Mouse (Mus musculus) limb, embryonic 14.5 days (tissue): ENCODE data around the gene Gm28635. TPM values are rescaled to one million over a fixed set of nuclear protein-coding genes. Genes with fewer than 3 reads are reported as not detected.

ENCODE experiments used
- ATAC-seq: fragments of 200-750 bp; cut with Nextera tagmentation; 2 replicates; pipeline ENCODE4 v1.8.0; 2017; ENCODE audit warnings: low read depth, moderate number of reproducible peaks, moderate TSS enrichment; ENCODE audit not compliant: low FRiP score
- DNase-seq: peaks from one replicate; pipeline ENCODE4 v3.0.0-alpha.2; 2015; ENCODE audit warnings: low spot score
- H3K27ac ChIP-seq: fragments of 300-500 bp; sonication (generic); replicated peaks from 2 replicates; pipeline ENCODE4 v1.5.1; 2014; ENCODE audit warnings: low read depth, mild to moderate bottlenecking, low read length, moderate library complexity, mixed read lengths
- H3K27me3 ChIP-seq: fragments of 300-500 bp; sonication (generic); 2 replicates; pipeline ENCODE4 v1.6.1; 2014; ENCODE audit warnings: low read length, mixed read lengths; ENCODE audit not compliant: control insufficient read depth, insufficient read depth
- H3K36me3 ChIP-seq: fragments of 300-500 bp; sonication (generic); 2 replicates; pipeline ENCODE4 v1.6.1; 2014; ENCODE audit warnings: mild to moderate bottlenecking, low read length, moderate library complexity, mixed read lengths; ENCODE audit not compliant: control insufficient read depth, insufficient read depth
- H3K4me1 ChIP-seq: fragments of 300-500 bp; sonication (generic); 2 replicates; pipeline ENCODE4 v1.6.1; 2014; ENCODE audit warnings: antibody characterized with exemption, low read length, mixed read lengths; ENCODE audit not compliant: control insufficient read depth, insufficient read depth
- H3K4me2 ChIP-seq: fragments of 300-500 bp; sonication (generic); replicated peaks from 2 replicates; pipeline ENCODE4 v1.6.1; 2014; ENCODE audit warnings: low read depth, mild to moderate bottlenecking, low read length, moderate library complexity; ENCODE audit not compliant: severe bottlenecking
- H3K4me3 ChIP-seq: fragments of 300-500 bp; sonication (generic); replicated peaks from 2 replicates; pipeline ENCODE4 v1.5.1; 2014; ENCODE audit warnings: low read length
- H3K9ac ChIP-seq: fragments of 300-500 bp; sonication (generic); 2 replicates; pipeline ENCODE4 v1.6.1; 2014; ENCODE audit warnings: mild to moderate bottlenecking, low read depth, low read length, moderate library complexity; ENCODE audit not compliant: severe bottlenecking
- H3K9me3 ChIP-seq: fragments of 300-500 bp; sonication (generic); 2 replicates; pipeline ENCODE4 v1.6.1; 2016; ENCODE audit warnings: low read length; ENCODE audit not compliant: control insufficient read depth
- POLR2A ChIP-seq: fragments of 200-500 bp; IDR thresholded peaks from 2 replicates; pipeline ENCODE4 v1.8.0; 2012; ENCODE audit warnings: inconsistent platforms, mild to moderate bottlenecking, moderate library complexity, borderline replicate concordance; ENCODE audit not compliant: insufficient read depth, insufficient read length; ENCODE audit errors: extremely low read depth
- WGBS: fragments of 180-500 bp; shearing (Covaris S2); extraction: QIAGEN DNeasy Blood & Tissue Kit; methylation state at CpG from one replicate; pipeline ENCODE4 v1.1.7; 2014; 5-methylcytosine and 5-hydroxymethylcytosine counted together
- polyA plus RNA-seq, 2 experiments: library from polyadenylated mRNA; depleted of rRNA in 1 of 2; stranded (reverse) in 1 of 2; unstranded in 1 of 2; fragments of >200 nt; fragmentation: Nextera tagmentation in 1 of 2; extraction: Ambion mirVana in 1 of 2; gene quantifications; 2 replicates each; pipeline versions ENCODE4 v1.2.1 to v1.2.3; 2012 to 2014

Gene Gm28635
- polyA plus RNA-seq, 2 experiments, result not detected

DNA sequence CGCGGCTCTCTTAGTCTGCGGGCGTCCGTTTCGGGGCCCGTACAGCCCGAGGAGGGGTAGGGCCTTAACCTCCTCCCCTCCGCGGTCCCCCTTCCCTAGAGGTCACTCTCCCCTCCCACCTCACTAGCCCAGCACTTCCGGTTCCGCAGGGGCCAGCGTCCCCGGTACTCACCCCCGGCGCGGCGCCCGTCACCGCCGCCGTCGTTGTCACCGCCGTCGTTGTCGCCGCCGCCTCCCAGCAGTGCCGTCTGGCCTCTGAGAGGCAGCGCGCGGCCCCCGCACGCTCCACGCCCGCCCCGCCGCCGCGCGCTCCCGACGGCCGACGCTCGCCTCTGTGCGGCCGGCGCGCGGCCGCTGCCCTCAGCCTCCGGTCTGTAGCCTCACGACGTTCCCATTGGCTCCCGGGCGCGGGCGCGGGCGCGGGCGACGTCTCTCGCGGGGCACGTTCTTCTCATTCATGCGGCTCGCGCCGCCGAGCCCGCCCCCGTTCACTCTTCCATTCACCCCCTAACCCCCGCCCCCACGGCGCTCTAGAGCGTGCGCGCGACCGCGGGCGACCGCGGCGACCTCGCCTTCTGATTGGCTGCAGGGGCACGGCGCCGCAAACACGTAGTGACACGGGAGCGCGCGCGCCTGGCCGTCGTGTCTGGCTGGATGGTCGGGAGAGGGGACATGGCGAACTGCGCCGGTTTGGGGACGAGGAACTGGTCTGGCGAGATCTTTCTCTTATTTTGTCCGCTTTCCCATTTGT lies 37.1 kb upstream of the Gm28635 start, which contains the start of gene Zdhhc5:
Gene Zdhhc5 (minus strand): TSS at position 370 of the 751 bp plus-strand sequence.
- 3% methylated on average over 61 of the region's 107 CpGs for WGBS
- Histone ChIP-seq H3K27me3 (no peaks in the 10 kb centered on the region), H3K4me1 (peaks cover 8% of the 10 kb centered on the region; the same call in 1 of the 2 replicates), H3K9me3 (no peaks in the 10 kb centered on the region), H3K36me3 (peaks cover 10% of the 10 kb centered on the region), H3K27ac (peak within 1 kb of the TSS; percentile 92), H3K4me3 (peak within 1 kb of the TSS; percentile 92), H3K9ac (peak within 1 kb of the TSS; percentile 92), H3K4me2 (peak within 1 kb of the TSS; percentile 82)
- ATAC-seq, result peak; percentile 92
- peak; percentile 98 for DNase-seq
- peak; percentile 97; the same call in 1 of the 2 replicates for TF ChIP-seq POLR2A

DNA sequence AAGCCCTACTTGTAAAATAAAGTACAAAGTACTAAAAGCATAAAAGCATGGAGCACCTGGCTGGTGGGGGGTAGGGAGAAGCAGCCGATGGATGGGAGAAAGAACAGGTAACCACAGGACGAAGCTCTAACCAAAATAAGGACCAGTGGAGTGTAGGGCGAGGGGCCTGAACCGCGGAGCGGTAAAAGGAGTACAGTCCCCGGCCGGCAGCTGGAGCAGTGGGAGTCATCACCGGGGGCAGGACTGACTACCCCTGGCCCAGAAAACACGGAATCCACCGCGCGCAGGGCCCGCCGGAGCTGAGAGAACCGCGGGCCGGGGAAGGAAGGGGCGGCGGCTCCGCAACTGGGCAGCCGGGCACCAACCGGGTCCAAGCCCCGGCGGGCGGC lies 36.6 kb upstream of the Gm28635 start:
- WGBS, result 0% methylated on average over 12 of the region's 26 CpGs
- peak overlapping the region; percentile 92 for H3K4me3 ChIP-seq
- TF ChIP-seq POLR2A, result no peak
- H3K9me3 ChIP-seq, result no peaks in the 10 kb centered on the region
- DNase-seq (no peak), ATAC-seq (peak; percentile 2; the same call in 1 of the 2 replicates)
- H3K4me2 ChIP-seq, result peak overlapping the region; percentile 58
- H3K9ac ChIP-seq, result peak overlapping the region; percentile 92
- peak overlapping the region; percentile 92 for H3K27ac ChIP-seq
- peaks cover 8% of the 10 kb centered on the region; the same call in 1 of the 2 replicates for H3K4me1 ChIP-seq
- peaks cover 14% of the 10 kb centered on the region for H3K36me3 ChIP-seq
- H3K27me3 ChIP-seq, result no peaks in the 10 kb centered on the region

DNA sequence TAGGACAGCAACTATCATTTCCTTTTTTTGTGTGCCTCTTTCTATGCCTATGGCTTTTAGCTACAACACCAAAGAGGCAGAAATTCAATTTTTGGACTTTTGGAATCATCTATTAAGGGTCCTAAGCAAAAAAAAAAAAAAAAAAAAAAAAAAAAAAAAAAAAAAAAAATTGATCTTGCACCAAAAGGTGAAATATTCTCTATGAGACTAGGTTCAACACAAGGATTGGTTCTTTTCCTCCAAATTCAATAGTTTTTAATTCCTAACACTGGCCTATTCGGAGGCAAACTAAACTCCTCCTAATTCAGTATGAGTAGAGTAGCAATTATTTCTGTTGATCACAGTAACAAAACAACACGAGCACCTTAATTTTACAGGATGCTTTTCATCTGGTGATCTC lies 34.1 kb upstream of the Gm28635 start:
- Histone ChIP-seq H3K27me3 (no peaks in the 10 kb centered on the region), H3K4me3 (no peak overlapping the region), H3K36me3 (peaks cover 34% of the 10 kb centered on the region), H3K4me1 (peaks cover 8% of the 10 kb centered on the region; the same call in 1 of the 2 replicates), H3K9ac (no peak overlapping the region), H3K9me3 (no peaks in the 10 kb centered on the region), H3K27ac (no peak overlapping the region), H3K4me2 (no peak overlapping the region)
- no peak for TF ChIP-seq POLR2A
- DNase-seq (no peak), ATAC-seq (no peak)
- 83% methylated on average over 2 of the region's 2 CpGs for WGBS

DNA sequence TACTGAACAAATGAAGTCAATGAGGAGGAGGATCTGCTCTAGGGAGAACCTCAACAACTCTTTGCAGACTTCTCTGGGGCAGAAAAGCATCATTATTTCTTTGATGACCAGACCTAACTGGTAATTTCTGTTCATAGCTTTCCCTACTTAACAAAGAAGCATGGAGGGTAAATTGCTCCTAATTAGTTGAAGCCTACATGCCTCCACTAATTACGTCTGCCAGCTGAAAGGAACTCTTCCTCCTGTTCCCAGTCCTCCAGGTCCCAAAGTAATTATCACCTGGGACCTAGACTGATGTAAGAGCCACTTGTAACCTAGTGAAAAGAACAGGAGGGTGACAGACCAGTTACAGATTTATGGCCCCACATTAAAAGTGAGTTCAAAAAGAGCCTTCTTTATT lies 29.7 kb upstream of the Gm28635 start:
- H3K27ac ChIP-seq, result no peak overlapping the region
- no peak overlapping the region for H3K4me2 ChIP-seq
- H3K27me3 ChIP-seq, result no peaks in the 10 kb centered on the region
- H3K4me3 ChIP-seq, result no peak overlapping the region
- no peak for DNase-seq
- peaks cover 1% of the 10 kb centered on the region; the same call in 1 of the 2 replicates for H3K4me1 ChIP-seq
- no peaks in the 10 kb centered on the region for H3K9me3 ChIP-seq
- H3K36me3 ChIP-seq, result peaks cover 57% of the 10 kb centered on the region
- WGBS, result 26% methylated on average over 1 of the region's 1 CpGs
- ATAC-seq, result no peak
- H3K9ac ChIP-seq, result no peak overlapping the region
- no peak for TF ChIP-seq POLR2A

DNA sequence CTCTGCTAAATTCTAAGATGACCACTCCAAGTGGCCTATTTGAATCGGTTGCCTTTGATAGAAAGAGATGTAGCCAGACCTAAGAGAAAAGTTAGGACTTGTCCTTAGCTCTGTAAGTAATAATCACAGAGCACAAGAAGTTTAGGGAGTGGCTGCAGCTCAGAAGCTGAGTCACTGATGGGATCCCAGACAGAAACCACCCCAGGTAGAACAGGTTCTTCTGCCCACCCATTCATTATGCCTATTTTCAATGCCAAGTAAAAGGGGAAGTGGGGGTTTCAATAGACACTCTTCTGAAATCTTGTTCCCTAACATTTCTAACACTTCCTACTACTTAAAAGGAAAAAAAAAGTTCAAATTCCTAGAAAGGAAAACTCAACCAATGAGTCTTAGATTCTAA lies 27.5 kb upstream of the Gm28635 start:
- Histone ChIP-seq H3K27me3 (no peaks in the 10 kb centered on the region), H3K27ac (no peak overlapping the region), H3K9me3 (no peaks in the 10 kb centered on the region), H3K4me1 (no peaks in the 10 kb centered on the region), H3K36me3 (peaks cover 60% of the 10 kb centered on the region), H3K4me3 (no peak overlapping the region), H3K4me2 (no peak overlapping the region), H3K9ac (no peak overlapping the region)
- WGBS, result 84% methylated on average over 1 of the region's 1 CpGs
- ATAC-seq, result no peak
- no peak for DNase-seq
- TF ChIP-seq POLR2A, result no peak

DNA sequence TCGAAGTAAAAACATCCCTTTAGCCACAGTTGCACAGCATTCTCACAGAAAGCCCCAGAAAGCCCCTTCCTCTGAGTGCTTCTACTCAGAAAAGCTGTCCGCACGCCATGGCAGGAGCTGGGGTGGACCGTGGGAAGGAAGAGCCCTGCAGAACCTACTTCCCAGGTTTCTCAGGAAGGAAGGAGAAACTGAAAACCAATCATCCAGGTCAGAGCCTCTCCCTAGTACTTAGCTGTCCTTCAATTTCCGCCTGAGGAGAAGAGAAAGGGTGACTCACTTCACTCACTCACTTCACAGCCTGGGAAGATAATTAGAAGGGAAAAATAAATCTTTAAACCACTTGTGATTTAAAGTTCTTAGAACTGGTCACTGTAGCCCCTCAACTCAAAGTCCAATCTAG lies 26.5 kb upstream of the Gm28635 start:
- H3K9me3 ChIP-seq, result no peaks in the 10 kb centered on the region
- H3K36me3 ChIP-seq, result peaks cover 58% of the 10 kb centered on the region
- H3K9ac ChIP-seq, result no peak overlapping the region
- no peaks in the 10 kb centered on the region for H3K4me1 ChIP-seq
- DNase-seq, result no peak
- no peaks in the 10 kb centered on the region for H3K27me3 ChIP-seq
- no peak for ATAC-seq
- no peak for TF ChIP-seq POLR2A
- no peak overlapping the region for H3K4me3 ChIP-seq
- 82% methylated on average over 5 of the region's 5 CpGs for WGBS
- no peak overlapping the region for H3K27ac ChIP-seq
- H3K4me2 ChIP-seq, result no peak overlapping the region
